Mouse (Mus musculus): ENCODE results near the gene Gm12216. TPM values are rescaled to one million over a fixed set of nuclear protein-coding genes. Genes with fewer than 3 reads are reported as not detected.
A peak's percentile ranks its signal among the peaks of the same experiment; 100 is the strongest.

The Gm12216 gene
- polyA plus RNA-seq, 1 experiment from 2014 or later = 0.65 TPM

DNA sequence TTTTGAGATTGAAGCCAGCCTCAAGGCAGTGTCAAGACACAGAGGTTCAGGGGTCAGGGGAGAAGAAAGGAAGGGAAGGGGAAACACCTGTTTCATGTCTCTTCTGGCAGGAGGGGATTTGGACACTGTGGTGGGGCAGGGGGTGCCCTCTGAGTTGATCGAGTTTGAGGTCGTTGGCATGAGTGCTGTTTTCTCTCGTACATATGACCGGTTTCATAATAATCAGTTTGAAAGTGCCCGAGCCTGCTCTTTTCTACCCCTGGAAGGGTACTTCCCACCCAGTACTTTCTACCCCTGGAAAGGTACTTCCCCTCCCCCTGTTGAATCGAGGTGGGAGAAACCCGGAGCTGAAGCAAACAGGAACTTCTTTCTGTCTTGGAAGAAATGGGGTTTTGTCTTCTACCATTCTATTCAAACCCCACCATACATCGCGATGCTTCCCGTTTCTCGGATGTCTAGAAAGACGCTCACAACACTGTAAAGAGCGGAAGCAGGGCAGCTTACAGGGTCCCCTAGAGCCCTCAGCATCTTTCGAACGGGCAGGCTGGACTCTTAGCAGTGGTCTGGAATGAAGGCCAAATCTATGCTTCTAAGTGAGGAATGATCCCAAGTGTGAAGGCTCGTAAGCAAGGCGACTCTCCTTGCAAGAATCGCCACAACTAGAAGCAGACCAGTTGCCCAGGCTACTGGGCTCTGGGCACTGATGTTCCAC lies 123.9 kb downstream of the Gm12216 start:
- Histone ChIP-seq H3K9ac (replicated peaks) (no peak overlapping the region), H3K36me3 (no peaks in the 10 kb centered on the region), H3K27me3 (no peaks in the 10 kb centered on the region), H3K4me3 (replicated peaks) (no peak overlapping the region), H3K9me3 (no peaks in the 10 kb centered on the region), H3K4me1 (replicated peaks) (no peaks in the 10 kb centered on the region), H3K4me2 (peak overlapping the region; percentile 45; the same call in 1 of the 2 replicates), H3K27ac (no peak overlapping the region)
- WGBS = 74% methylated on average over 18 of the region's 18 CpGs
- no peak for ATAC-seq (ENCODE audit: insufficient number of reproducible peaks, insufficient read depth, low FRiP score, low TSS enrichment, low read depth)

GRCm38 (mm10) chr11:53734431-53734830 lies 124.6 kb downstream of the Gm12216 start:
- H3K27me3 ChIP-seq = no peaks in the 10 kb centered on the region
- H3K9ac ChIP-seq (replicated peaks) = no peak overlapping the region
- no peak for ATAC-seq (ENCODE audit: insufficient number of reproducible peaks, insufficient read depth, low FRiP score, low TSS enrichment, low read depth)
- no peak overlapping the region for H3K4me2 ChIP-seq
- H3K4me1 ChIP-seq (replicated peaks) = no peaks in the 10 kb centered on the region
- no peak overlapping the region for H3K27ac ChIP-seq
- no peak overlapping the region for H3K4me3 ChIP-seq (replicated peaks)
- no peaks in the 10 kb centered on the region for H3K36me3 ChIP-seq
- 85% methylated on average over 2 of the region's 2 CpGs for WGBS
- no peaks in the 10 kb centered on the region for H3K9me3 ChIP-seq

GRCm38 (mm10) chr11:53733824-53734223 lies 125.2 kb downstream of the Gm12216 start:
- Histone ChIP-seq H3K9ac (replicated peaks) (no peak overlapping the region), H3K4me3 (replicated peaks) (no peak overlapping the region), H3K4me2 (no peak overlapping the region), H3K4me1 (replicated peaks) (no peaks in the 10 kb centered on the region), H3K36me3 (no peaks in the 10 kb centered on the region), H3K27me3 (no peaks in the 10 kb centered on the region), H3K9me3 (no peaks in the 10 kb centered on the region), H3K27ac (no peak overlapping the region)
- 89% methylated on average over 7 of the region's 7 CpGs for WGBS
- no peak for ATAC-seq (ENCODE audit: insufficient number of reproducible peaks, insufficient read depth, low FRiP score, low TSS enrichment, low read depth)

Small RNA genes lying within 50 kb of the gene (microRNA-seq; reads per million reads assigned to microRNA genes)
- gene Mir7671 = not detected

Other genes starting within 250 kb of the Gm12216 start
- gene Il4, start 240.6 kb downstream of the Gm12216 start, polyA plus RNA-seq (2016; fragmentation: Nextera tagmentation; extraction: Ambion mirVana) = 2.0 and 2.6 TPM in 2 replicates
- not detected in 2 replicates for gene Il13, start 224.6 kb downstream of the Gm12216 start, polyA plus RNA-seq (2016; fragmentation: Nextera tagmentation; extraction: Ambion mirVana)
- 30.1 and 30.5 TPM in 2 replicates for gene Rad50, start 151.9 kb downstream of the Gm12216 start, polyA plus RNA-seq (2016; fragmentation: Nextera tagmentation; extraction: Ambion mirVana)
- gene Il5, start 138.5 kb downstream of the Gm12216 start, polyA plus RNA-seq (2016; fragmentation: Nextera tagmentation; extraction: Ambion mirVana) = not detected in 2 replicates
- gene Irf1, start 89.2 kb downstream of the Gm12216 start, polyA plus RNA-seq (2016; fragmentation: Nextera tagmentation; extraction: Ambion mirVana) = 8.4 and 8.5 TPM in 2 replicates
- gene Gm17334, start 86.1 kb downstream of the Gm12216 start, polyA plus RNA-seq (2016; fragmentation: Nextera tagmentation; extraction: Ambion mirVana) = 0.31 TPM in 1 of 2 replicates, not detected in the other
- gene Slc22a5, start 32.4 kb upstream of the Gm12216 start, polyA plus RNA-seq (2016; fragmentation: Nextera tagmentation; extraction: Ambion mirVana) = 6.4 and 6.7 TPM in 2 replicates
- 3.1 and 3.2 TPM in 2 replicates for gene Slc22a21, start 121.1 kb upstream of the Gm12216 start, polyA plus RNA-seq (2016; fragmentation: Nextera tagmentation; extraction: Ambion mirVana)
- gene Slc22a4, start 168.8 kb upstream of the Gm12216 start, polyA plus RNA-seq (2016; fragmentation: Nextera tagmentation; extraction: Ambion mirVana) = 1.3 and 1.7 TPM in 2 replicates
- gene Pdlim4, start 209.8 kb upstream of the Gm12216 start, polyA plus RNA-seq (2016; fragmentation: Nextera tagmentation; extraction: Ambion mirVana) = 188 and 205 TPM in 2 replicates
- gene P4ha2, start 240.8 kb upstream of the Gm12216 start, polyA plus RNA-seq (2016; fragmentation: Nextera tagmentation; extraction: Ambion mirVana) = 52.7 and 56.6 TPM in 2 replicates

All from limb, embryonic 12.5 days (tissue).